Mouse (Mus musculus): ENCODE measurements around the gene Cnp.

DNA sequence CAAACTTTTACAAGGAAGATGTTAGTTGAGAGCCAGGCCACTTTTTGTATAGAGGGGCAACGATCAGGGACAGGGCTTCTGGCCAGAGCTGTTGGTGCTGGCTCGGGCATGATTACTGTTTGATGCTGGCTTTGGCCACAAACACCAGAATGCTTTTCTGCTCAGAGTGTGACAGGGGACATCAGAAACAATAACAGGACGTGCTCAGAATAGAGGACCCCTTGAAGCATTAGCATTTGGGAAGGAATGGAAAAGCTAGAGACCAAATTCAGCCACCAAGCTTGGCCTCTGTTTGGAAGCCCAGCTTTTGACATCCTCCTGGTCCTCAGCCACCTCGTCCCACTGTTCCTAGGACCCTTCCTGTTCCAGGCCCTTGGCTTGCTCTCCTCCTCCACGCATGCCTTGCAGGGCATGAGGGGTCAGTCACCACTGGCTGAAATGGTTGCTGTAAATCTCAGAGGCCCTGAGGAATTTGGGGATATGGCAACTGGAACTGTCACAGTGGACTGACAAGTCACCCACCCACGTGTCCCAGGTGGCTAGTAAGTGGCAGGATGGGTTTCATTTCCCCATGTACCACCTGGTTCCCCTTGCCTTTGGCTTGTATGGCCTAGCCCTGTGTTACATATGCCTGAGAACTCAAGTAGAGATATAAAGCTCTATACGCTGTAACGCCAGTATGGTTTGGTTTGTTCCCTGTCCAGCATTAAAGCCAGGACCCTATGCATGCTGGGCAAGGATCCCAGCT, 3.3 kb downstream of the Cnp start:
- TF ChIP-seq CTCF (IDR thresholded peaks at IDR 0.05; ENCODE audit: low read depth, low read length) (no peak), TAL1 (conservative IDR thresholded peaks at IDR 0.05; ENCODE audit: low read depth, low read length) (no peak), GATA1 (IDR thresholded peaks at IDR 0.05; ENCODE audit: borderline replicate concordance, low read length) (no peak)
